Mouse (Mus musculus) midbrain, postnatal 0 days (tissue): ENCODE measurements around the gene Ffar1. TPM values are rescaled to one million over a fixed set of nuclear protein-coding genes. Genes with fewer than 3 reads are reported as not detected.

Source experiments
- ATAC-seq: fragments of 200-750 bp; cut with Nextera tagmentation; 2 replicates; pipeline ENCODE4 v1.8.0; 2017; ENCODE audit warnings: moderate number of reproducible peaks, mild to moderate bottlenecking, moderate TSS enrichment, moderate library complexity; ENCODE audit not compliant: low FRiP score
- DNase-seq: peaks from one replicate; pipeline ENCODE4 v3.0.0-alpha.2; 2015; ENCODE audit warnings: low spot score
- H3K27ac ChIP-seq: fragments of 300-500 bp; sonication (generic); 2 replicates; pipeline ENCODE4 v1.5.1; 2014; ENCODE audit warnings: low read depth, mild to moderate bottlenecking, low read length, mixed read lengths
- H3K27me3 ChIP-seq: fragments of 300-500 bp; sonication (generic); 2 replicates; pipeline ENCODE4 v1.6.1; 2014; ENCODE audit warnings: low read length, control low read depth, mixed read lengths; ENCODE audit not compliant: insufficient read depth
- H3K36me3 ChIP-seq: fragments of 300-500 bp; sonication (generic); 2 replicates; pipeline ENCODE4 v1.6.1; 2014; ENCODE audit warnings: low read length, control low read depth, mixed read lengths; ENCODE audit not compliant: insufficient read depth
- H3K4me1 ChIP-seq: fragments of 300-500 bp; sonication (generic); 2 replicates; pipeline ENCODE4 v1.6.1; 2014; ENCODE audit warnings: mild to moderate bottlenecking, control low read depth, antibody characterized with exemption, low read length, mixed read lengths; ENCODE audit not compliant: insufficient read depth
- H3K4me2 ChIP-seq: fragments of 300-500 bp; sonication (generic); 2 replicates; pipeline ENCODE4 v1.6.1; 2014; ENCODE audit warnings: low read depth, mild to moderate bottlenecking, low read length, mixed read lengths; ENCODE audit not compliant: poor library complexity, severe bottlenecking
- H3K4me3 ChIP-seq: fragments of 300-500 bp; sonication (generic); 2 replicates; pipeline ENCODE4 v1.5.1; 2014; ENCODE audit warnings: low read depth, mild to moderate bottlenecking, low read length, moderate library complexity
- H3K9ac ChIP-seq: fragments of 300-500 bp; sonication (generic); replicated peaks from 2 replicates; pipeline ENCODE4 v1.6.1; 2014; ENCODE audit warnings: mild to moderate bottlenecking, low read length, moderate library complexity, mixed read lengths; ENCODE audit not compliant: poor library complexity, severe bottlenecking
- H3K9me3 ChIP-seq: fragments of 300-500 bp; sonication (generic); 2 replicates; pipeline ENCODE4 v1.6.1; 2016; ENCODE audit warnings: low read length, control low read depth
- CTCF ChIP-seq: IDR thresholded peaks from 2 replicates; pipeline ENCODE4 v1.5.1; 2016; ENCODE audit warnings: antibody characterized with exemption, mild to moderate bottlenecking
- WGBS: fragments of 180-500 bp; shearing (Covaris S2); extraction: QIAGEN DNeasy Blood & Tissue Kit; methylation state at CpG from one replicate; pipeline ENCODE4 v1.1.7; 2014; 5-methylcytosine and 5-hydroxymethylcytosine counted together
- polyA plus RNA-seq: library from polyadenylated mRNA; unstranded; fragments of >200 nt; fragmentation: Nextera tagmentation; extraction: Ambion mirVana; gene quantifications from 2 replicates; pipeline ENCODE4 v1.2.1, GENCODE M21; 2015
- total RNA-seq: library from RNA; depleted of rRNA; stranded (reverse); fragments of >200 nt; gene quantifications from 2 replicates; pipeline ENCODE4 v1.2.3, GENCODE M21; 2014

Ffar1 gene
- total and polyA plus RNA-seq, 2 experiments from 2014 or later: not detected

DNA sequence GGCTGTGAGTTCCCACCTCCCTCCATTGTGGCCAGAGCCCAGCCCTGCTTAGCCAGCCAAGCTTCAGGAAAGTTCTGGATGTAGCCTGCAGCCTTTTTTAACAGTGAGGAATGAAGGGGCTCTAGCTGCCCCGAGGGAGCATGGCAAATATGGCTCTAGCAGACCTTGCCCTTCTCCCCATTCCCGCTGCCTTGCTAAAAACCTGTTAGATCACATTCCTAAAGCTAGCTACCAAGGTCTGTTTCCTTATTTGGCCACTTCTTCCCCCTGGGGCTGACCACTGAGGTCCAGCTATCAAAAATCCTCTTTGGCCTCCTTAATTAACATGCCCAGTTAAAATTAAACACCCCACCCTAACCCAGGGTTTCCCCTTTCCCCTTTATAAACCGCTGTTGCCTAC lies 31.2 kb upstream of the Ffar1 start:
- DNase-seq (no peak), ATAC-seq (no peak)
- 73% methylated on average over 3 of the region's 3 CpGs for WGBS
- Histone ChIP-seq H3K4me1 (no peaks in the 10 kb centered on the region), H3K4me3 (no peak overlapping the region), H3K9ac (no peak overlapping the region), H3K27me3 (no peaks in the 10 kb centered on the region), H3K36me3 (no peaks in the 10 kb centered on the region), H3K27ac (no peak overlapping the region), H3K4me2 (no peak overlapping the region), H3K9me3 (no peaks in the 10 kb centered on the region)
- no peak for TF ChIP-seq CTCF

DNA sequence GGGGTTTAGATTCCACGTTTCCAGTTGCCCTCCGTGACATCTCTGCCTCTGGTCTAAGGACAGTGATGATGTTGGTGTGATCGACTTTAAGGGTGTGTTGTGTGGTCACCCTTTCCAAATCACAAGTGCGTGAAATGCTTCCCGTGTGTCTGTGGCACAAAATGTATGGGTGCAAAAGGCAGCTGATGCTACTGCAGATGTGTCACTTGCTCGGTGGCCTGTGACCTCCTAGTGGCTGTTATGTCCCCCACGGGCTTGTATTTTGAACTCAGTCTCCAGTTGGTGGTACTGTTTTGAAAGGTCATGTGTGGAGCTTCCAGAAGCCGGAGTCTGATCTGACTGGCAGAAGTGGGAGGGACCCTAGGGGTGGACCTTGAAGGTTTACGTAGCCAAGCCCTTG lies 30.4 kb upstream of the Ffar1 start:
- H3K4me3 ChIP-seq: no peak overlapping the region
- H3K36me3 ChIP-seq: no peaks in the 10 kb centered on the region
- H3K4me1 ChIP-seq: no peaks in the 10 kb centered on the region
- no peaks in the 10 kb centered on the region for H3K9me3 ChIP-seq
- no peak for DNase-seq
- no peak for ATAC-seq
- 89% methylated on average over 9 of the region's 9 CpGs for whole genome bisulfite sequencing
- H3K27ac ChIP-seq: no peak overlapping the region
- no peak overlapping the region for H3K4me2 ChIP-seq
- no peak for TF ChIP-seq CTCF
- H3K9ac ChIP-seq: no peak overlapping the region
- no peaks in the 10 kb centered on the region for H3K27me3 ChIP-seq

DNA sequence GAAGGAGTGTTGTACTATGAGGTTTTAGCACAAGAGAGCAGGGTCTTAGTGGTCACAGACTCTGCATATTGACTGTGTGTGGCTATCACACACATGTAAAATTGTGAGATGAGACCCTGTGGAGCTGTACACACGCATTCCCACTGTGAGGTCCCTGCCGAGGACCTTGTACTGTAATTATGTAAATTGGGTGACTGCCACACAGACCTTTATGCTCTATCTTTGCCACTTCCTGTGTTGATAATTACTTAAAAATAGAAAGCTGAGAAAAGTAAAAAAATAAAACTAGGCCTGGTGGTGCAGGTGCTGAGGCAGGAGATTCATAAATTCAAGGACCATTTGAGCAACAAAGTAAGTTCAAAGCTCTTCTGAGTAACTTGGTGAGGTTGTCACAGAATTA lies 29.3 kb upstream of the Ffar1 start:
- WGBS: 74% methylated on average over 2 of the region's 2 CpGs

DNA sequence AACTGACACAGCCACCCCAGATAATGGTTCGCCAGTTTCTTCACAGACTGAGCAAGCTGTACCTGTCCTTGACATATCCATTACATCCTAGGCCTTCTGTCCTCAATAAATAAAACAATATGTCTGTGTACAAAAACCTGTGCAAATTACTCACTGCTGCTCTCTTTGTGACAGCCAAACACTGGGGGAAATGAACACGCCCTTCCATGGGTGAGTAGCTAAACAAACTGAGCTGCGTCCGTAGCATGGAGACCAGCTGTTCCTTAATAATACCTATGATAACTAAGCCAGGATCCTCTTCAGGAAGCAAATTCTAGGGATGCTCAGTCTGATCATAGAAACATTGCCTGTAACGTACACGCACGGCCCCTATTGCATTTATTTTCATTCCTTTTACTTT lies 27.4 kb upstream of the Ffar1 start:
- Histone ChIP-seq H3K27ac (no peak overlapping the region), H3K36me3 (no peaks in the 10 kb centered on the region), H3K4me3 (no peak overlapping the region), H3K4me2 (no peak overlapping the region), H3K9me3 (no peaks in the 10 kb centered on the region), H3K4me1 (no peaks in the 10 kb centered on the region), H3K9ac (no peak overlapping the region), H3K27me3 (no peaks in the 10 kb centered on the region)
- no peak for TF ChIP-seq CTCF
- no peak for DNase-seq
- no peak for ATAC-seq
- WGBS: 80% methylated on average over 7 of the region's 7 CpGs

More for the DNA sequence above, 29.3 kb upstream of the Ffar1 start:
- Histone ChIP-seq H3K4me1 (no peaks in the 10 kb centered on the region), H3K36me3 (no peaks in the 10 kb centered on the region), H3K27me3 (no peaks in the 10 kb centered on the region), H3K9ac (no peak overlapping the region), H3K9me3 (no peaks in the 10 kb centered on the region), H3K27ac (no peak overlapping the region), H3K4me3 (no peak overlapping the region), H3K4me2 (no peak overlapping the region)
- TF ChIP-seq CTCF: no peak
- DNase-seq: no peak
- ATAC-seq: no peak

DNA sequence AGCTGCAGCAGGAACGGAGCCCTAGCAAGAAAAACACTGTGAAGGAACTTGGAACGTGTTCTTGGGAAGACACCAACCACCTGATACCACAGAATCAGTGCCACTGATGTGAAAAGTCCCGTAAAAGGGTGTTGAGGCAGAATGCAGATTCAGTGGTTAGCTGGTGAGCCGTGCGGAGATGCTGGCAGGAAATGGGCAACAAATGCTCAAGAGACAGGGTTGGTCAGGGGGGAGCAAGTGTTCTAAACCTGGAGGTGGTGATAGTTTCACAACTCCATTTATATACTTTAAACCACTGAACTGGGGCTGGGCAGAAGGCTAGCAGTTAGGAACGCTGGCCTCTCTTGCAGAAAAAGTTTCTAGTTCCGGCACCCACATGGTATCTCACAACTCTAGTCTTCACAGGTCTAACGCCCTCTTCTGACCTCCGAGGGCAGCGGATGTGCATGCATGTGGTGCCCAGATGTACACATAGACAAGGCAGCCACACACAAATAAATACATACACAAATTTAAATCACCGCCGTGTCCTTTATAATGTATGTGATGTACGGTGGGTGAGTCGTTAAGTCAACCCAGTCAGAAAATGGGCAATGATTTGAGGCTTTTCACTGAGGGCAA lies 26.3 kb upstream of the Ffar1 start:
- Histone ChIP-seq H3K9ac (no peak overlapping the region), H3K4me1 (no peaks in the 10 kb centered on the region), H3K27me3 (no peaks in the 10 kb centered on the region), H3K9me3 (no peaks in the 10 kb centered on the region), H3K4me3 (no peak overlapping the region), H3K4me2 (no peak overlapping the region), H3K27ac (no peak overlapping the region), H3K36me3 (no peaks in the 10 kb centered on the region)
- no peak for TF ChIP-seq CTCF
- WGBS: 87% methylated on average over 14 of the region's 14 CpGs
- ATAC-seq (no peak), DNase-seq (no peak)

DNA sequence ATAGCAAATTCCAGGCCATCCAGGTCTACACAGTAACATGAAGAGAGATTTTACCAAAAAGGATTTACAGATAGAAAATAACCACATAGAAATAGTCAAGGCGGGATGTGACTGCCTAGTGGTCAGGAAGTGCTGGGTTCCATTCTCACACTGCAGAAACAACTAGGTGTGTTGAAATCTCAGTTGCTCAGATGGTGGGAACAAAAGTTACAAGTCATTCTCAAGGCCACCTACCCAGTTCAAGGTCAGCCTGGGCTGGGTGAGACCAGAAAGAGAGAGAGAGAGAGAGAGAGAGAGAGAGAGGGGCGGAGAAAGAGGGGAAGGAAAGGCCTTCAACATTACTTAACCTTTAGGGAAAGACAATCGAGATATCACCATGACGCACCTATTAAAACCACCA lies 25.5 kb upstream of the Ffar1 start:
- ATAC-seq: no peak
- no peak overlapping the region for H3K27ac ChIP-seq
- WGBS: 74% methylated on average over 4 of the region's 4 CpGs
- no peaks in the 10 kb centered on the region for H3K9me3 ChIP-seq
- TF ChIP-seq CTCF: no peak
- H3K36me3 ChIP-seq: no peaks in the 10 kb centered on the region
- no peak for DNase-seq
- no peaks in the 10 kb centered on the region for H3K4me1 ChIP-seq
- H3K4me3 ChIP-seq: no peak overlapping the region
- H3K9ac ChIP-seq: no peak overlapping the region
- H3K4me2 ChIP-seq: no peak overlapping the region
- H3K27me3 ChIP-seq: no peaks in the 10 kb centered on the region
